Mouse (Mus musculus) layer of hippocampus, adult 6 months (tissue): ENCODE measurements around the gene Olfr1380. TPM values are rescaled to one million over a fixed set of nuclear protein-coding genes. Genes with fewer than 3 reads are reported as not detected.

Source experiments
- long read RNA-seq, 2 experiments: library from polyadenylated mRNA; unstranded; transcript quantifications; one replicate each; pipeline ENCODE4 v2.0.0; 2019 to 2020
- polyA plus RNA-seq: library from polyadenylated mRNA; unstranded; fragments of <200 nt; fragmentation: Nextera tagmentation; gene quantifications from 2 replicates; pipeline ENCODE4 v1.2.3, GENCODE M21; 2021

Olfr1380 gene
- polyA plus RNA-seq = not detected in 2 replicates
- long read RNA-seq, experiment 1 = 0 reads
- long read RNA-seq, experiment 2 = 0 reads

GRCm38 (mm10) chr11:49556578-49556977, at the start of gene Olfr1380:
Olfr1380 (plus strand) TSS chr11:49556878.

GRCm38 (mm10) chr11:49519348-49519747, 37.3 kb upstream of the Olfr1380 start, which contains the start of gene Olfr1383:
Olfr1383 (plus strand) TSS chr11:49519648.

GRCm38 (mm10) chr11:49527947-49528346, 28.7 kb upstream of the Olfr1380 start, which contains the start of gene Olfr1382:
Olfr1382 (plus strand) TSS chr11:49528247.

GRCm38 (mm10) chr11:49543149-49543548, 13.5 kb upstream of the Olfr1380 start, which contains the start of gene Olfr1381:
Olfr1381 (plus strand) TSS chr11:49543449.

DNA sequence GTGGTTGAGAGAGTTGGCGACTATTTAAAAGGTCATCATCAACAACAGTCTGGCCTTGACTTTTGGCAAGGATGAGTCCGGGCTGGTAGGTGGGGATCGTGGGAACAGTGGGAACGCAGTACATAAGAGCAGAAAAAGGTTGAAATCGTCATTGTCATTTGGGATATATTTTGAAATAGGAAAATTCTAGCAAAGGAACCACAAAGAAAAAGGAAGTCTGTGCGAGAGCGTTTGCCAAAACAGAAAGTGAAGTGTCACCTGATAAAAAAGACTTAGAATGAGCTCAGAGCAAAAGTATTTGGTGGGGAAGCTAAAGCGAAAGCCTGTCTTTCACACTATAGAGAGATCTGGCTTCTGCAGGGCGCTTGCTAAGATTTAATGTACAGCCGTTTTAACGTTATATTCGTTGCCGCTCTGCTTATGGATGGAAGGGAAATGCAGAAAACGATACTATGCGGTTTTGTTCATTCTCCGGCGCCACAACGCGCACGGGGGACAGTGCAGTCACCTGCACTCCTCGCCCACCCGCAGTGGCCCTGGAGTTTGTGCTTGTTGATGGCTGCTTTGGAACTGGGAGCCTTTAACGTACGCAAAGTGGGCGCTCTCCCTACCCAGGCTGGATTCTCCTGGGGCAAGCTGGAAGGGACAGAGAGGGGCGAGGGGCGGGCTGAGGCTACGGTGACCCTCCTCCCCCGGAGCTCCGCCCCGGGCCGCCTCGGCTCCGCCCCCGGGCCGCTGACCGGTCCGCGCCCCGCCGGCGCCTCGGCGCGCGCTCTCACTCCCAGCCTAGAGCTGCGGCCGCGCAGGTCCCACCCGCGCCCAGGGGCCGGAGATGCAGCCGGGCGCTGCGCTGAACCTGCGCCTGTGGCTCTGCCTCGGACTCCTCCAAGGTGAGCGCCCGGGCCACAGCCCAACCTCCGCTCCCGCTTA, 52.5 kb downstream of the Olfr1380 start, which contains the start of gene Flt4:
Gene Flt4 (plus strand): TSS at position 326 of the 930 bp plus-strand sequence.

Other genes starting within 250 kb of the Olfr1380 start
- gene Olfr1391, start 234.1 kb upstream of the Olfr1380 start, polyA plus RNA-seq = not detected in 2 replicates
- gene Olfr1390, start 221.7 kb upstream of the Olfr1380 start, polyA plus RNA-seq = not detected in 2 replicates
- not detected in 2 replicates for gene Olfr1389, start 133.8 kb upstream of the Olfr1380 start, polyA plus RNA-seq
- not detected in 2 replicates for gene Olfr1388, start 120.3 kb upstream of the Olfr1380 start, polyA plus RNA-seq
- not detected in 2 replicates for gene Olfr1387, start 101.5 kb upstream of the Olfr1380 start, polyA plus RNA-seq
- not detected in 2 replicates for gene Olfr1386, start 91.8 kb upstream of the Olfr1380 start, polyA plus RNA-seq
- not detected in 2 replicates for gene Olfr1385, start 67.8 kb upstream of the Olfr1380 start, polyA plus RNA-seq
- not detected in 2 replicates for gene Olfr1384, start 50.2 kb upstream of the Olfr1380 start, polyA plus RNA-seq
- not detected in 2 replicates for gene Olfr1383, start 37.2 kb upstream of the Olfr1380 start, polyA plus RNA-seq
- not detected in 2 replicates for gene Olfr1382, start 28.6 kb upstream of the Olfr1380 start, polyA plus RNA-seq
- not detected in 2 replicates for gene Olfr1381, start 13.4 kb upstream of the Olfr1380 start, polyA plus RNA-seq
- 0.44 and 0.77 TPM in 2 replicates for gene Flt4, start 52.4 kb downstream of the Olfr1380 start, polyA plus RNA-seq
- gene Scgb3a1, start 106.7 kb downstream of the Olfr1380 start, polyA plus RNA-seq = 0.36 and 1.7 TPM in 2 replicates
- gene Cnot6, start 155.8 kb downstream of the Olfr1380 start, polyA plus RNA-seq = 3.7 and 3.8 TPM in 2 replicates
- gene Gfpt2, start 237.3 kb downstream of the Olfr1380 start, polyA plus RNA-seq = 3.9 and 4.3 TPM in 2 replicates